Mouse (Mus musculus): ENCODE data around the gene Atp1a4. TPM values are rescaled to one million over a fixed set of nuclear protein-coding genes. Genes with fewer than 3 reads are reported as not detected.

Gene Atp1a4
- total RNA-seq, 2 experiments from 2014 or later = not detected

GRCm38 (mm10) chr1:172206141-172206917 lies 51.9 kb downstream of the Atp1a4 start, which contains the start of gene Pea15a:
TSS of gene Pea15a (minus strand) at chr1:172206804.
- peak; percentile 81 to 86 for DNase-seq (ENCODE audit: low spot score in 2 of 2)
- TF ChIP-seq CTCF (conservative IDR thresholded peaks at IDR 0.05) = no peak
- H3K4me3 ChIP-seq = peak within 1 kb of the TSS; percentile 98
- H3K27ac ChIP-seq = peak within 1 kb of the TSS; percentile 95

- Histone ChIP-seq H3K4me3 (peak overlapping the region; percentile 98), H3K27ac (peak overlapping the region; percentile 95)
- DNase-seq (ENCODE audit: low spot score in 2 of 2) = peak in 1 of 2 experiments; percentile 51
- TF ChIP-seq CTCF (conservative IDR thresholded peaks at IDR 0.05) = 0 out of 2 replicates have a peak, but pooled peaks have one; percentile 11
Observed at GRCm38 (mm10) chr1:172205741-172206087, 52.5 kb downstream of the Atp1a4 start.

- DNase-seq (ENCODE audit: low spot score in 2 of 2) = peak in 1 of 2 experiments; percentile 12
- H3K4me3 ChIP-seq = peak overlapping the region; percentile 98
- TF ChIP-seq CTCF (conservative IDR thresholded peaks at IDR 0.05) = no peak
- H3K27ac ChIP-seq = peak overlapping the region; percentile 95
Observed at GRCm38 (mm10) chr1:172204814-172205740, 53.1 kb downstream of the Atp1a4 start.

- Histone ChIP-seq H3K27ac (peak overlapping the region; percentile 95), H3K4me3 (peak overlapping the region; percentile 98)
- no peak for TF ChIP-seq CTCF (conservative IDR thresholded peaks at IDR 0.05)
- DNase-seq (ENCODE audit: low spot score in 2 of 2) = no peak
Observed at GRCm38 (mm10) chr1:172204033-172204813, 54.0 kb downstream of the Atp1a4 start.

GRCm38 (mm10) chr1:172203566-172203965 lies 54.6 kb downstream of the Atp1a4 start:
- Histone ChIP-seq H3K4me3 (peak overlapping the region; percentile 98), H3K27ac (peak overlapping the region; percentile 95)
- TF ChIP-seq CTCF (conservative IDR thresholded peaks at IDR 0.05) = no peak
- peak in 1 of 2 experiments; percentile 11 for DNase-seq (ENCODE audit: low spot score in 2 of 2)

- H3K4me3 ChIP-seq = peak overlapping the region; percentile 98
- no peak for TF ChIP-seq CTCF (conservative IDR thresholded peaks at IDR 0.05)
- DNase-seq (ENCODE audit: low spot score in 2 of 2) = peak in 1 of 2 experiments; percentile 15
- H3K27ac ChIP-seq = peak overlapping the region; percentile 95
Observed at GRCm38 (mm10) chr1:172202894-172203522, 55.2 kb downstream of the Atp1a4 start.

GRCm38 (mm10) chr1:172201967-172202880 lies 56.0 kb downstream of the Atp1a4 start:
- H3K4me3 ChIP-seq = peak overlapping the region; percentile 49

GRCm38 (mm10) chr1:172200871-172201447 lies 57.3 kb downstream of the Atp1a4 start:
- DNase-seq (ENCODE audit: low spot score in 2 of 2) = peak; percentile 81 to 83
- no peak for TF ChIP-seq CTCF (conservative IDR thresholded peaks at IDR 0.05)
- Histone ChIP-seq H3K4me3 (peak overlapping the region; percentile 39), H3K27ac (peak overlapping the region; percentile 95)

More at GRCm38 (mm10) chr1:172201967-172202880, 56.0 kb downstream of the Atp1a4 start:
- H3K27ac ChIP-seq = peak overlapping the region; percentile 95
- TF ChIP-seq CTCF (conservative IDR thresholded peaks at IDR 0.05) = no peak
- DNase-seq (ENCODE audit: low spot score in 2 of 2) = peak in 1 of 2 experiments; percentile 30

- H3K27ac ChIP-seq = peak overlapping the region; percentile 95
- no peak for TF ChIP-seq CTCF (conservative IDR thresholded peaks at IDR 0.05)
- H3K4me3 ChIP-seq = no peak overlapping the region
- peak in 1 of 2 experiments; percentile 8 for DNase-seq (ENCODE audit: low spot score in 2 of 2)
Observed at GRCm38 (mm10) chr1:172200161-172200560, 58.1 kb downstream of the Atp1a4 start.

GRCm38 (mm10) chr1:172198996-172199395 lies 59.2 kb downstream of the Atp1a4 start:
- peak in 1 of 2 experiments; percentile 8 for DNase-seq (ENCODE audit: low spot score in 2 of 2)
- TF ChIP-seq CTCF (conservative IDR thresholded peaks at IDR 0.05) = no peak
- H3K27ac ChIP-seq = peak overlapping the region; percentile 95; the same call in 1 of the 2 replicates

More at GRCm38 (mm10) chr1:172198996-172199395, 59.2 kb downstream of the Atp1a4 start:
- no peak overlapping the region for H3K4me3 ChIP-seq
